Comparison of ENCODE assay signal across 9 mouse cellular contexts in the genomic region with DNA sequence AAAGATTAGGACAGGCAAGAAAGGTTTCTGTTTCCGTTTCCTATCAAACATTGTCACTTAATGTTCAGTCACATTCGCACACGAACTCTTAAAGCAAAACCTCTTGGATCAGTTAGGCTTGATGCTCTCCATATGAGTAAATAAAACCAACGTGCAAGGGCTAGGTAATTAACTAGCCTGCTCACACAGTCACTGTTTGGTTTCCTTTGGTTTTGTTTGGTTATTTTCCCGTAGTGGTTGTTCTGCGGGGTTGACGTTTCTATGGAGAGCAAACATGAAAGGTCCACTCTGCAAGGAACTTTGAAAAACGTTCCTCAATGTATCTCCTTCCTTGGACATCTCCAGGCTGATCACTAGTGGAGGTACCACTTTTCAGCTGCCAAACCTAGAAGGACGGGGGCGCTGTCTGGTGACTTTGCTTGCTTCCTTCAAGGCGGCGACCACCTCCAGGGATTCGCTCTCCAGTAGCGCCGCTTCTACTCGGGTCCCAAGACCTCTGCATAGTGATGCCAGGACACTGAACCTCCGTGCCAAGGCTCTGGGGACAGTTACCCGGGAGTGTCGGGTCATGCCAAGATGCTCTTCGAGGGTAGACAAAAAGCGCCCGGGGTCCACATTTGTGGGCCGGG. TPM values are rescaled to one million over a fixed set of nuclear protein-coding genes. Genes with fewer than 3 reads are reported as not detected.
A peak's percentile ranks its signal among the peaks of the same experiment; 100 is the strongest.
DNase-seq lines count a peak whose midpoint lies in the region; ATAC-seq and TF ChIP-seq lines count a peak whose summit lies in the region.
"Had no signal": no experiment of that assay in that cellular context is flagged by ENCODE, and none has a peak within 500 bp of the region (broad histone marks: within the 10 kb centered on the region; RNA-seq: fewer than 3 reads in every experiment).

No protein-coding gene starts in this region.

- peak; percentile 87 for ATAC-seq in kidney, embryonic 14.5 days (ENCODE audit: low FRiP score, low TSS enrichment)
- peak; percentile 59; the same call in 1 of the 2 replicates for ATAC-seq in embryonic facial prominence, embryonic 13.5 days (ENCODE audit: insufficient number of reproducible peaks, insufficient read depth, low FRiP score, low TSS enrichment, low read depth)
- peak; percentile 80 for ATAC-seq in neural tube, embryonic 14.5 days (ENCODE audit: low read depth)

- WGBS in kidney, embryonic 14.5 days, result 3% methylated on average over 23 of the region's 23 CpGs
- WGBS in embryonic facial prominence, embryonic 13.5 days, result 2% methylated on average over 23 of the region's 23 CpGs
- 4% methylated on average over 23 of the region's 23 CpGs for WGBS in heart, embryonic 10.5 days
- 4% methylated on average over 23 of the region's 23 CpGs for WGBS in liver, adult 2 months
- WGBS in neural tube, embryonic 14.5 days, result 2% methylated on average over 23 of the region's 23 CpGs

- peak overlapping the region; percentile 75 for H3K4me2 ChIP-seq in kidney, embryonic 14.5 days (replicated peaks; ENCODE audit: low read depth, low read length)
- H3K4me2 ChIP-seq in embryonic facial prominence, embryonic 13.5 days, result peak overlapping the region; percentile 90
- H3K4me2 ChIP-seq in neural tube, embryonic 14.5 days (ENCODE audit: low read depth, low read length), result peak overlapping the region; percentile 79

- TF ChIP-seq CTCF in liver, adult 2 months (IDR thresholded peaks at IDR 0.05; ENCODE audit: low read depth, low read length), result no peak

- peak overlapping the region; percentile 68 for H3K4me3 ChIP-seq in kidney, embryonic 14.5 days (ENCODE audit: low read length)
- H3K4me3 ChIP-seq in embryonic facial prominence, embryonic 13.5 days, result peak overlapping the region; percentile 74
- H3K4me3 ChIP-seq in heart, embryonic 10.5 days, result peak overlapping the region; percentile 75
- H3K4me3 ChIP-seq in liver, adult 2 months (ENCODE audit: insufficient read depth, low read depth, low read length), result peak overlapping the region; percentile 50
- peak overlapping the region; percentile 83 for H3K4me3 ChIP-seq in neural tube, embryonic 14.5 days (ENCODE audit: low read depth, low read length)

- TF ChIP-seq POLR2A in liver, adult 2 months (IDR thresholded peaks at IDR 0.05; ENCODE audit: extremely low read depth, insufficient read depth, low read length), result no peak

- no peaks in the 10 kb centered on the region for H3K36me3 ChIP-seq in kidney, embryonic 14.5 days (ENCODE audit: control insufficient read depth, insufficient read depth, low read length)
- H3K36me3 ChIP-seq in embryonic facial prominence, embryonic 13.5 days, result no peaks in the 10 kb centered on the region
- H3K36me3 ChIP-seq in heart, embryonic 10.5 days, result no peaks in the 10 kb centered on the region
- H3K36me3 ChIP-seq in liver, adult 2 months (ENCODE audit: control insufficient read depth, insufficient read depth, low read length), result no peaks in the 10 kb centered on the region
- no peaks in the 10 kb centered on the region for H3K36me3 ChIP-seq in neural tube, embryonic 14.5 days (ENCODE audit: control insufficient read depth, insufficient read depth, low read length)

- peak overlapping the region; percentile 55; the same call in 1 of the 2 replicates for H3K27ac ChIP-seq in kidney, embryonic 14.5 days (ENCODE audit: low read depth, low read length)
- no peak overlapping the region for H3K27ac ChIP-seq in embryonic facial prominence, embryonic 13.5 days
- peak overlapping the region; percentile 83 for H3K27ac ChIP-seq in heart, embryonic 10.5 days
- H3K27ac ChIP-seq in liver, adult 2 months (replicated peaks; ENCODE audit: insufficient read depth, low read depth, low read length), result no peak overlapping the region; the same call in 1 of the 2 replicates
- peak overlapping the region; percentile 93 for H3K27ac ChIP-seq in neural tube, embryonic 14.5 days (ENCODE audit: low read depth, low read length)

- no peak for DNase-seq in kidney, postnatal 14 days
- peak; percentile 77 for DNase-seq in heart, embryonic 10.5 days (ENCODE audit: low spot score)
- peak; percentile 54 for DNase-seq in kidney, postnatal 10 days
- no peak for DNase-seq in liver, adult 2 months (ENCODE audit: extremely low read depth, low read depth, low spot score)
- DNase-seq in thymus, postnatal 25 days, result no peak

- H3K79me2 ChIP-seq in liver, adult 2 months (ENCODE audit: control insufficient read depth, insufficient read depth, low read length), result no peaks in the 10 kb centered on the region

- H3K27me3 ChIP-seq in kidney, embryonic 14.5 days (ENCODE audit: control insufficient read depth, insufficient read depth, low read length), result no peaks in the 10 kb centered on the region
- H3K27me3 ChIP-seq in embryonic facial prominence, embryonic 13.5 days, result peaks cover 15% of the 10 kb centered on the region
- no peaks in the 10 kb centered on the region for H3K27me3 ChIP-seq in heart, embryonic 10.5 days (ENCODE audit: insufficient read depth, poor library complexity, severe bottlenecking)
- 0 out of 2 replicates have a peak, but pooled peaks cover 4% of the 10 kb centered on the region for H3K27me3 ChIP-seq in liver, adult 2 months (ENCODE audit: control insufficient read depth, insufficient read depth, low read length)
- H3K27me3 ChIP-seq in neural tube, embryonic 14.5 days (ENCODE audit: control insufficient read depth, insufficient read depth, low read length), result no peaks in the 10 kb centered on the region; the same call in 1 of the 2 replicates
- H3K27me3 ChIP-seq: CH12.LX had no signal

- H3K9ac ChIP-seq in kidney, embryonic 14.5 days (ENCODE audit: low read depth, low read length), result peak overlapping the region; percentile 56
- peak overlapping the region; percentile 78 for H3K9ac ChIP-seq in embryonic facial prominence, embryonic 13.5 days
- no peak overlapping the region for H3K9ac ChIP-seq in liver, adult 2 months (ENCODE audit: low read depth, low read length)
- peak overlapping the region; percentile 87 for H3K9ac ChIP-seq in neural tube, embryonic 14.5 days (replicated peaks; ENCODE audit: low read depth, low read length)

- peaks cover 3% of the 10 kb centered on the region; the same call in 1 of the 2 replicates for H3K4me1 ChIP-seq in kidney, embryonic 14.5 days (ENCODE audit: control insufficient read depth, insufficient read depth, low read length)
- peaks cover 11% of the 10 kb centered on the region for H3K4me1 ChIP-seq in embryonic facial prominence, embryonic 13.5 days
- H3K4me1 ChIP-seq in heart, embryonic 10.5 days, result peaks cover 10% of the 10 kb centered on the region
- H3K4me1 ChIP-seq in liver, adult 2 months (ENCODE audit: control insufficient read depth, insufficient read depth, low read length), result no peaks in the 10 kb centered on the region
- H3K4me1 ChIP-seq in neural tube, embryonic 14.5 days (ENCODE audit: control insufficient read depth, insufficient read depth, low read length), result 0 out of 2 replicates have a peak, but pooled peaks cover 8% of the 10 kb centered on the region

- no peaks in the 10 kb centered on the region for H3K9me3 ChIP-seq in kidney, embryonic 14.5 days (ENCODE audit: control insufficient read depth, low read length)
- H3K9me3 ChIP-seq in embryonic facial prominence, embryonic 13.5 days, result no peaks in the 10 kb centered on the region
- H3K9me3 ChIP-seq in heart, embryonic 10.5 days, result no peaks in the 10 kb centered on the region
- H3K9me3 ChIP-seq in neural tube, embryonic 14.5 days (ENCODE audit: control insufficient read depth, low read length), result no peaks in the 10 kb centered on the region

RNA-seq across cellular contexts. Expression of a gene that starts 0.7 kb away (rescaled TPM):
- polyA plus RNA-seq in kidney, embryonic 14.5 days (2014; fragmentation: Nextera tagmentation; extraction: Ambion mirVana), result 4.4 and 7.4 TPM in 2 replicates
- polyA plus RNA-seq in embryonic facial prominence, embryonic 13.5 days (2015; fragmentation: Nextera tagmentation; extraction: Ambion mirVana), result 8.5 and 9.4 TPM in 2 replicates
- polyA plus RNA-seq in heart, embryonic 10.5 days (2016; fragmentation: Nextera tagmentation; extraction: Ambion mirVana), result 4.7 and 4.8 TPM in 2 replicates
- total RNA-seq in liver, adult 2 months (2014; rRNA removed), result 20.7 and 22.8 TPM in 2 replicates
- polyA plus RNA-seq in liver, adult 2 months (2012; rRNA removed), result 1.6 and 2.6 TPM in 2 replicates
- 82.4 and 84.6 TPM in 2 replicates for polyA plus RNA-seq in neural tube, embryonic 14.5 days (2014; fragmentation: Nextera tagmentation; extraction: Ambion mirVana)
- total RNA-seq: CH12.LX had no signal

Comparison
In these comparisons a context has a peak if more than half of its experiments do, and no peak if none do; other contexts are left out.
1. DNase-seq: peak in heart, embryonic 10.5 days (single experiment) and kidney, postnatal 10 days (single experiment); none in kidney, postnatal 14 days (single experiment), liver, adult 2 months (single experiment) and thymus, postnatal 25 days (single experiment).
2. H3K27ac ChIP-seq: peak in kidney, embryonic 14.5 days (single experiment), heart, embryonic 10.5 days (single experiment) and neural tube, embryonic 14.5 days (single experiment); none in embryonic facial prominence, embryonic 13.5 days (single experiment) and liver, adult 2 months (single experiment).
3. Peak in every context shown above with its lines, with median percentiles within 50 percentile points of each other: ATAC-seq, H3K4me2 ChIP-seq and H3K4me3 ChIP-seq.